ENCODE assay signal across 33 mouse cellular contexts in the genomic region with DNA sequence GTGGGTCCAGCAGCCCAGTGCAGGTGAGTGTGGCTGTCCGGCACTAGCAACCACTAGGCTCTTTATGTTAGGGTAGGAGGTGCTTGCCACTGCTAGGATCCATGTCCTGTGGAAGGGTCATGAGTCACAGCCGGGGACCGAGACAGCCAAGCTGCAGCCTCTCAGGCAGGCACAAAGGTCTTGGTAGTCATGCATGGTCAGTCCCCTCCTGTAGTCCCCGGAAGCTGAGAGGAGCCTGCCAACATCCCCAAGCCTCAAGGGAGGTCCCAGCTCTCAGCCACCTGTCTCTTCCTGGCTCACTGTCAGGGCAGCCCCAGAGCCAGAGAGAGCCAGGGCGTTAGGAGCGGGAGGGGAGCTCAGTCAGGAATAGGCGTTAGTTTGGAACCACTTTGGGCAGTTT. TPM values are rescaled to one million over a fixed set of nuclear protein-coding genes. Genes with fewer than 3 reads are reported as not detected.
DNase-seq lines count a peak whose midpoint lies in the region; ATAC-seq and TF ChIP-seq lines count a peak whose summit lies in the region.
"Had no signal": no experiment of that assay in that cellular context is flagged by ENCODE, and none has a peak within 500 bp of the region (broad histone marks: within the 10 kb centered on the region; RNA-seq: fewer than 3 reads in every experiment).

No protein-coding gene starts in this region.

- no peaks in the 10 kb centered on the region for H3K4me1 ChIP-seq in hindbrain, postnatal 0 days (ENCODE audit: insufficient read depth, low read length)
- H3K4me1 ChIP-seq in hindbrain, embryonic 14.5 days (replicated peaks; ENCODE audit: control insufficient read depth, insufficient read depth, low read length), result no peaks in the 10 kb centered on the region; the same call in 1 of the 2 replicates
- H3K4me1 ChIP-seq in G1E (ENCODE audit: insufficient read depth, low read depth, low read length), result no peaks in the 10 kb centered on the region

- H3K36me3 ChIP-seq in hindbrain, postnatal 0 days (ENCODE audit: insufficient read depth, low read length), result no peaks in the 10 kb centered on the region
- no peaks in the 10 kb centered on the region for H3K36me3 ChIP-seq in hindbrain, embryonic 14.5 days (replicated peaks; ENCODE audit: control insufficient read depth, insufficient read depth)
- H3K36me3 ChIP-seq in G1E (replicated peaks), result no peaks in the 10 kb centered on the region
- H3K36me3 ChIP-seq: embryonic facial prominence, embryonic 10.5 days; embryonic facial prominence, embryonic 15.5 days; forebrain, embryonic 12.5 days; heart, embryonic 12.5 days; hindbrain, embryonic 13.5 days; liver, embryonic 15.5 days; lung, embryonic 15.5 days; neural tube, embryonic 12.5 days had no signal

- H3K9me3 ChIP-seq in hindbrain, postnatal 0 days (ENCODE audit: low read length), result no peaks in the 10 kb centered on the region
- H3K9me3 ChIP-seq in hindbrain, embryonic 14.5 days (ENCODE audit: control insufficient read depth, low read length), result no peaks in the 10 kb centered on the region
- peaks cover 88% of the 10 kb centered on the region for H3K9me3 ChIP-seq in G1E (replicated peaks)
- H3K9me3 ChIP-seq: embryonic facial prominence, embryonic 10.5 days; embryonic facial prominence, embryonic 15.5 days; forebrain, embryonic 12.5 days; heart, embryonic 12.5 days; hindbrain, embryonic 13.5 days; liver, embryonic 15.5 days; lung, embryonic 15.5 days; neural tube, embryonic 12.5 days had no signal

- H3K4me2 ChIP-seq in hindbrain, postnatal 0 days (ENCODE audit: low read depth, low read length), result no peak overlapping the region
- H3K4me2 ChIP-seq in hindbrain, embryonic 14.5 days (replicated peaks), result no peak overlapping the region
- H3K4me2 ChIP-seq: embryonic facial prominence, embryonic 15.5 days; forebrain, embryonic 12.5 days; heart, embryonic 12.5 days; hindbrain, embryonic 13.5 days; liver, embryonic 15.5 days; lung, embryonic 15.5 days; midbrain, embryonic 11.5 days; neural tube, embryonic 12.5 days had no signal

- no peak overlapping the region for H3K9ac ChIP-seq in hindbrain, postnatal 0 days (replicated peaks; ENCODE audit: low read length)
- no peak overlapping the region for H3K9ac ChIP-seq in hindbrain, embryonic 14.5 days
- H3K9ac ChIP-seq: embryonic facial prominence, embryonic 15.5 days; forebrain, embryonic 12.5 days; forebrain, postnatal 0 days; heart, embryonic 12.5 days; hindbrain, embryonic 13.5 days; liver, embryonic 15.5 days; lung, embryonic 15.5 days; neural tube, embryonic 12.5 days had no signal

- no peak for ATAC-seq in hindbrain, postnatal 0 days
- ATAC-seq in hindbrain, embryonic 14.5 days (ENCODE audit: low FRiP score), result no peak
- no peak for ATAC-seq in G1E (ENCODE audit: extremely low read depth, insufficient number of reproducible peaks, low FRiP score, poor library complexity, severe bottlenecking)
- no peak for ATAC-seq in CD4-positive, CD25-positive, alpha-beta regulatory T cell, adult 4 months
- ATAC-seq: forebrain, postnatal 0 days; inflammation-experienced regulatory T-cells, adult 6 months; midbrain, embryonic 16.5 days; Patski had no signal

- intact Hi-C loops in left cerebral cortex, postnatal 4 days (cut with DNase I), result no loop called here

- DNase-seq in hindbrain, postnatal 0 days (ENCODE audit: low spot score), result peak; percentile 18
- DNase-seq in hindbrain, embryonic 14.5 days (ENCODE audit: low spot score), result no peak
- peak; percentile 64 for DNase-seq in left cerebral cortex, postnatal 4 days
- DNase-seq in left cerebral cortex, adult 8-10 months (ENCODE audit: low spot score in 2 of 2), result no peak
- DNase-seq in A20 (ENCODE audit: low read depth, low spot score) (peak; percentile 63), G1E (ENCODE audit: low spot score) (no peak)
- DNase-seq in embryo, embryonic 11 days, result no peak
- DNase-seq: adrenal gland, postnatal 14 days; cerebellum, adult 11-12 months; forebrain, postnatal 0 days; heart, postnatal 4 days; kidney, adult 18-20 months; kidney, postnatal 4 days; layer of hippocampus, postnatal 36 days; right cerebral cortex, postnatal 4 days; thymus, adult 2 months; thymus, postnatal 4 days had no signal

- no peak overlapping the region for H3K27ac ChIP-seq in hindbrain, postnatal 0 days
- H3K27ac ChIP-seq in hindbrain, embryonic 14.5 days, result no peak overlapping the region
- H3K27ac ChIP-seq: embryonic facial prominence, embryonic 10.5 days; embryonic facial prominence, embryonic 15.5 days; forebrain, embryonic 12.5 days; heart, adult 2 months; hindbrain, embryonic 13.5 days; liver, embryonic 15.5 days; lung, embryonic 15.5 days; neural tube, embryonic 12.5 days had no signal

- no peak overlapping the region for H3K4me3 ChIP-seq in hindbrain, postnatal 0 days (ENCODE audit: low read length)
- no peak overlapping the region for H3K4me3 ChIP-seq in hindbrain, embryonic 14.5 days (replicated peaks; ENCODE audit: low read length)
- peak overlapping the region; percentile 9; the same call in 1 of the 2 replicates for H3K4me3 ChIP-seq in G1E (ENCODE audit: low read depth, low read length)
- H3K4me3 ChIP-seq: embryonic facial prominence, embryonic 10.5 days; embryonic facial prominence, embryonic 15.5 days; forebrain, embryonic 12.5 days; heart, adult 2 months; heart, embryonic 12.5 days; hindbrain, embryonic 13.5 days; liver, embryonic 15.5 days; lung, embryonic 15.5 days; myocyte; neural tube, embryonic 12.5 days had no signal

- H3K27me3 ChIP-seq in hindbrain, postnatal 0 days (ENCODE audit: insufficient read depth, low read length), result no peaks in the 10 kb centered on the region
- no peaks in the 10 kb centered on the region for H3K27me3 ChIP-seq in hindbrain, embryonic 14.5 days (ENCODE audit: control insufficient read depth, insufficient read depth, low read length)
- no peaks in the 10 kb centered on the region for H3K27me3 ChIP-seq in G1E (ENCODE audit: insufficient read depth, low read length)
- H3K27me3 ChIP-seq: embryonic facial prominence, embryonic 15.5 days; forebrain, embryonic 12.5 days; liver, embryonic 15.5 days; lung, embryonic 15.5 days; neural tube, embryonic 12.5 days; Patski had no signal

- WGBS in hindbrain, postnatal 0 days, result 64% methylated on average over 7 of the region's 7 CpGs
- WGBS in hindbrain, embryonic 14.5 days, result 75% methylated on average over 7 of the region's 7 CpGs

- TF ChIP-seq CTCF in hindbrain, postnatal 0 days (IDR thresholded peaks at IDR 0.05; ENCODE audit: low read depth), result no peak
- TF ChIP-seq CTCF in G1E (IDR thresholded peaks at IDR 0.05; ENCODE audit: low read depth, low read length), result no peak

RNA-seq across cellular contexts. Expression of a gene that starts 11.1 kb away (rescaled TPM):
- total RNA-seq in hindbrain, postnatal 0 days (2014; rRNA removed), result 7.7 and 10.2 TPM in 2 replicates
- 5.2 and 6.2 TPM in 2 replicates for polyA plus RNA-seq in hindbrain, postnatal 0 days (2015; fragmentation: Nextera tagmentation; extraction: Ambion mirVana)
- polyA plus RNA-seq in hindbrain, embryonic 14.5 days (2014; fragmentation: Nextera tagmentation; extraction: Ambion mirVana), result 3.2 and 5.1 TPM in 2 replicates
- total RNA-seq in left cerebral cortex, postnatal 4 days (2021), result 1 to 10 TPM; 1.8 to 2.5 TPM
- 10 to 100 TPM in 2 of 4 experiments, 1 to 10 TPM in 2; 5.1 to 22.2 (median 11.7) TPM for total RNA-seq in left cerebral cortex, adult 8-10 months (2022)
- total RNA-seq in G1E (2014; fragmentation: Nextera tagmentation), result not detected in 2 replicates
- 0.05 TPM in 1 of 2 replicates, not detected in the other for total RNA-seq in G1E (2017)
- 0.07 TPM in 2 replicates for polyA plus RNA-seq in G1E (2012)
- polyA plus RNA-seq in CD4-positive, CD25-positive, alpha-beta regulatory T cell, adult 4 months (2017; shearing (Covaris generic)), result 10 to 100 TPM; 12.3 to 22.7 TPM
- total RNA-seq: MEL had no signal
- polyA plus RNA-seq: myocyte had no signal

Comparison
In these comparisons a context has a peak if more than half of its experiments do, and no peak if none do; other contexts are left out.
1. DNase-seq: peak in hindbrain, postnatal 0 days (single experiment), left cerebral cortex, postnatal 4 days (single experiment) and A20 (single experiment); none in hindbrain, embryonic 14.5 days (single experiment), left cerebral cortex, adult 8-10 months (0 of 2), G1E (single experiment) and embryo, embryonic 11 days (single experiment).